Mouse (Mus musculus): ENCODE data around the gene Rdh19. TPM values are rescaled to one million over a fixed set of nuclear protein-coding genes. Genes with fewer than 3 reads are reported as not detected.

The Rdh19 gene
- polyA plus RNA-seq, 1 experiment, result not detected

Other genes starting within 250 kb of the Rdh19 start
- gene Lrp1, start 228.8 kb upstream of the Rdh19 start, polyA plus RNA-seq (2012; fragmentation: generic; extraction: Trizol), result 190 TPM
- gene Stat6, start 206.9 kb upstream of the Rdh19 start, polyA plus RNA-seq (2012; fragmentation: generic; extraction: Trizol), result 0.26 TPM
- 6.8 TPM for gene Nemp1, start 183.0 kb upstream of the Rdh19 start, polyA plus RNA-seq (2012; fragmentation: generic; extraction: Trizol)
- gene Nab2, start 181.4 kb upstream of the Rdh19 start, polyA plus RNA-seq (2012; fragmentation: generic; extraction: Trizol), result 108 TPM
- 0.16 TPM for gene Myo1a, start 144.8 kb upstream of the Rdh19 start, polyA plus RNA-seq (2012; fragmentation: generic; extraction: Trizol)
- not detected for gene Tac2, start 125.5 kb upstream of the Rdh19 start, polyA plus RNA-seq (2012; fragmentation: generic; extraction: Trizol)
- gene Zbtb39, start 110.4 kb upstream of the Rdh19 start, polyA plus RNA-seq (2012; fragmentation: generic; extraction: Trizol), result 3.5 TPM
- 0.09 TPM for gene Gpr182, start 98.2 kb upstream of the Rdh19 start, polyA plus RNA-seq (2012; fragmentation: generic; extraction: Trizol)
- 0.01 TPM for gene Rdh1, start 90.2 kb upstream of the Rdh19 start, polyA plus RNA-seq (2012; fragmentation: generic; extraction: Trizol)
- not detected for gene Rdh16f1, start 90.1 kb upstream of the Rdh19 start, polyA plus RNA-seq (2012; fragmentation: generic; extraction: Trizol)
- 0.02 TPM for gene Rdh9, start 73.5 kb upstream of the Rdh19 start, polyA plus RNA-seq (2012; fragmentation: generic; extraction: Trizol)
- gene Rdh16, start 48.8 kb upstream of the Rdh19 start, polyA plus RNA-seq (2012; fragmentation: generic; extraction: Trizol), result not detected
- gene Rdh16f2, start 16.5 kb downstream of the Rdh19 start, polyA plus RNA-seq (2012; fragmentation: generic; extraction: Trizol), result not detected
- gene Rdh7, start 38.9 kb downstream of the Rdh19 start, polyA plus RNA-seq (2012; fragmentation: generic; extraction: Trizol), result not detected
- not detected for gene Sdr9c7, start 48.6 kb downstream of the Rdh19 start, polyA plus RNA-seq (2012; fragmentation: generic; extraction: Trizol)
- gene Hsd17b6, start 157.7 kb downstream of the Rdh19 start, polyA plus RNA-seq (2012; fragmentation: generic; extraction: Trizol), result not detected
- gene Prim1, start 165.2 kb downstream of the Rdh19 start, polyA plus RNA-seq (2012; fragmentation: generic; extraction: Trizol), result 27.8 TPM
- 936 TPM for gene Naca, start 185.6 kb downstream of the Rdh19 start, polyA plus RNA-seq (2012; fragmentation: generic; extraction: Trizol)
- 133 TPM for gene Ptges3, start 209.0 kb downstream of the Rdh19 start, polyA plus RNA-seq (2012; fragmentation: generic; extraction: Trizol)
- 3,917 TPM for gene Atp5b, start 233.3 kb downstream of the Rdh19 start, polyA plus RNA-seq (2012; fragmentation: generic; extraction: Trizol)
- 8.2 TPM for gene Baz2a, start 241.6 kb downstream of the Rdh19 start, polyA plus RNA-seq (2012; fragmentation: generic; extraction: Trizol)